Mouse (Mus musculus): ENCODE data around the gene Setd5.

- no peak for TF ChIP-seq CTCF (IDR thresholded peaks at IDR 0.05; ENCODE audit: low read depth)
- no peak for TF ChIP-seq EP300 (optimal IDR thresholded peaks at IDR 0.05)
These were observed 35.8 kb upstream of the Setd5 start for GRCm38 (mm10) chr6:113041215-113041990.
